Mouse (Mus musculus) heart, embryonic 15.5 days (tissue): Measurements from ENCODE around the gene Eif2b3. TPM values are rescaled to one million over a fixed set of nuclear protein-coding genes. Genes with fewer than 3 reads are reported as not detected.

ENCODE experiments used
- ATAC-seq: fragments of 200-750 bp; cut with Nextera tagmentation; replicated peaks from 2 replicates; pipeline ENCODE4 v1.8.0; 2017; ENCODE audit warnings: low read depth, moderate TSS enrichment; ENCODE audit not compliant: insufficient number of reproducible peaks, insufficient read depth, low FRiP score
- H3K27ac ChIP-seq: fragments of 300-500 bp; sonication (generic); 2 replicates; pipeline ENCODE4 v1.5.1; 2015; ENCODE audit warnings: mild to moderate bottlenecking, inconsistent platforms
- H3K27me3 ChIP-seq: fragments of 300-500 bp; sonication (generic); 2 replicates; pipeline ENCODE4 v1.6.1; 2015; ENCODE audit warnings: inconsistent platforms
- H3K36me3 ChIP-seq: fragments of 300-500 bp; sonication (generic); 2 replicates; pipeline ENCODE4 v1.6.1; 2015; ENCODE audit warnings: mild to moderate bottlenecking, inconsistent platforms
- H3K4me1 ChIP-seq: fragments of 300-500 bp; sonication (generic); replicated peaks from 2 replicates; pipeline ENCODE4 v1.6.1; 2015; ENCODE audit warnings: inconsistent platforms
- H3K4me2 ChIP-seq: fragments of 300-500 bp; sonication (generic); 2 replicates; pipeline ENCODE4 v1.6.1; 2015; ENCODE audit warnings: inconsistent platforms, mild to moderate bottlenecking, moderate library complexity
- H3K4me3 ChIP-seq: fragments of 300-500 bp; sonication (generic); 2 replicates; pipeline ENCODE4 v1.5.1; 2015; ENCODE audit warnings: mild to moderate bottlenecking, inconsistent platforms
- H3K9ac ChIP-seq: fragments of 300-500 bp; sonication (generic); 2 replicates; pipeline ENCODE4 v1.6.1; 2015; ENCODE audit warnings: mild to moderate bottlenecking, inconsistent platforms
- H3K9me3 ChIP-seq: fragments of 300-500 bp; sonication (generic); replicated peaks from 2 replicates; pipeline ENCODE4 v1.6.1; 2016; ENCODE audit warnings: inconsistent platforms
- WGBS: fragments of 180-500 bp; shearing (Covaris S2); methylation state at CpG from one replicate; pipeline ENCODE4 v1.1.7; 2015; ENCODE audit warnings: mixed read lengths; 5-methylcytosine and 5-hydroxymethylcytosine counted together
- polyA plus RNA-seq: library from polyadenylated mRNA; unstranded; fragments of >200 nt; fragmentation: Nextera tagmentation; extraction: Ambion mirVana; gene quantifications from 2 replicates; pipeline ENCODE4 v1.2.1, GENCODE M21; 2015

Gene Eif2b3
- polyA plus RNA-seq, 1 experiment from 2014 or later = 19.8 TPM

- peaks cover 13% of the 10 kb centered on the region for H3K4me1 ChIP-seq
- H3K4me3 ChIP-seq = no peak overlapping the region
- WGBS = 91% methylated on average over 17 of the region's 17 CpGs
- H3K4me2 ChIP-seq = no peak overlapping the region
- 0 out of 2 replicates have a peak, but pooled peaks cover 6% of the 10 kb centered on the region for H3K27me3 ChIP-seq
- peaks cover 23% of the 10 kb centered on the region for H3K36me3 ChIP-seq
- ATAC-seq = no peak
- H3K9me3 ChIP-seq = no peaks in the 10 kb centered on the region
- no peak overlapping the region for H3K9ac ChIP-seq
- no peak overlapping the region for H3K27ac ChIP-seq
Observed at GRCm38 (mm10) chr4:116999513-117000154, 19.6 kb upstream of the Eif2b3 start.

GRCm38 (mm10) chr4:117001957-117002356, 17.2 kb upstream of the Eif2b3 start:
- Histone ChIP-seq H3K4me1 (no peaks in the 10 kb centered on the region), H3K9ac (no peak overlapping the region), H3K27me3 (0 out of 2 replicates have a peak, but pooled peaks cover 6% of the 10 kb centered on the region), H3K9me3 (no peaks in the 10 kb centered on the region), H3K4me3 (no peak overlapping the region), H3K36me3 (peaks cover 23% of the 10 kb centered on the region), H3K27ac (no peak overlapping the region), H3K4me2 (no peak overlapping the region)
- no peak for ATAC-seq
- 84% methylated on average over 16 of the region's 16 CpGs for WGBS

GRCm38 (mm10) chr4:117002543-117003521, 16.4 kb upstream of the Eif2b3 start:
- 56% methylated on average over 38 of the region's 38 CpGs for WGBS
- Histone ChIP-seq H3K9ac (no peak overlapping the region; the same call in 1 of the 2 replicates), H3K9me3 (no peaks in the 10 kb centered on the region), H3K27ac (no peak overlapping the region), H3K4me1 (no peaks in the 10 kb centered on the region), H3K4me3 (no peak overlapping the region), H3K4me2 (no peak overlapping the region), H3K36me3 (peaks cover 23% of the 10 kb centered on the region), H3K27me3 (0 out of 2 replicates have a peak, but pooled peaks cover 6% of the 10 kb centered on the region)
- ATAC-seq = no peak; the same call in 1 of the 2 replicates

GRCm38 (mm10) chr4:117004649-117005048, 14.6 kb upstream of the Eif2b3 start:
- Histone ChIP-seq H3K4me2 (no peak overlapping the region), H3K4me3 (no peak overlapping the region), H3K9me3 (no peaks in the 10 kb centered on the region), H3K36me3 (peaks cover 17% of the 10 kb centered on the region; the same call in 1 of the 2 replicates), H3K27ac (no peak overlapping the region), H3K27me3 (0 out of 2 replicates have a peak, but pooled peaks cover 6% of the 10 kb centered on the region), H3K9ac (no peak overlapping the region), H3K4me1 (no peaks in the 10 kb centered on the region)
- no peak for ATAC-seq
- WGBS = 76% methylated on average over 4 of the region's 4 CpGs

- ATAC-seq = no peak
- no peak overlapping the region for H3K9ac ChIP-seq
- no peak overlapping the region for H3K27ac ChIP-seq
- peaks cover 10% of the 10 kb centered on the region; the same call in 1 of the 2 replicates for H3K36me3 ChIP-seq
- no peaks in the 10 kb centered on the region for H3K4me1 ChIP-seq
- H3K27me3 ChIP-seq = 0 out of 2 replicates have a peak, but pooled peaks cover 6% of the 10 kb centered on the region
- no peaks in the 10 kb centered on the region for H3K9me3 ChIP-seq
- no peak overlapping the region for H3K4me2 ChIP-seq
- WGBS = 65% methylated on average over 7 of the region's 7 CpGs
- H3K4me3 ChIP-seq = no peak overlapping the region
Observed at GRCm38 (mm10) chr4:117005611-117006400, 13.4 kb upstream of the Eif2b3 start.

DNA sequence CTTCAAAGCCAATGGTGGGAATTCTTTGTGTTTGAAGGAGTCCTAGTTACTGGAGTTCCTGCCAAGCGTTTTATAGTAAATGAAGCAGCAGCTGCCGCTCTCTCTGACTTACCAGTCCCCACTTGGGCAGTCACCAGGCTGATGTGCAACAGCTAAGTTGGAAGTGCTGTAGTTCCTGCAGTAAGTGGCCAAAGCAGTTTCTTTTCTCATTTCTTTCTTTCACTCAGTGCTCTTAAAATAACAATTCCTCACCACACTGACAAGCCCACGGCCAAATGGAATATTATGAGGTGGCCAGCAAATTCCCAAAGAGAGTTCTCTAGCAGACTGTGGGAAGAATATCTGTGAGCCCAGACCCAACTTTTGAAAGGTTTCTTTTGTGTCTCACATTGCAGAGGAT, 12.1 kb upstream of the Eif2b3 start:
- Histone ChIP-seq H3K9ac (no peak overlapping the region), H3K9me3 (no peaks in the 10 kb centered on the region), H3K4me3 (no peak overlapping the region), H3K27ac (no peak overlapping the region), H3K4me2 (no peak overlapping the region), H3K4me1 (no peaks in the 10 kb centered on the region), H3K36me3 (peaks cover 9% of the 10 kb centered on the region; the same call in 1 of the 2 replicates), H3K27me3 (0 out of 2 replicates have a peak, but pooled peaks cover 4% of the 10 kb centered on the region)
- no peak for ATAC-seq
- whole genome bisulfite sequencing = 57% methylated on average over 3 of the region's 3 CpGs

DNA sequence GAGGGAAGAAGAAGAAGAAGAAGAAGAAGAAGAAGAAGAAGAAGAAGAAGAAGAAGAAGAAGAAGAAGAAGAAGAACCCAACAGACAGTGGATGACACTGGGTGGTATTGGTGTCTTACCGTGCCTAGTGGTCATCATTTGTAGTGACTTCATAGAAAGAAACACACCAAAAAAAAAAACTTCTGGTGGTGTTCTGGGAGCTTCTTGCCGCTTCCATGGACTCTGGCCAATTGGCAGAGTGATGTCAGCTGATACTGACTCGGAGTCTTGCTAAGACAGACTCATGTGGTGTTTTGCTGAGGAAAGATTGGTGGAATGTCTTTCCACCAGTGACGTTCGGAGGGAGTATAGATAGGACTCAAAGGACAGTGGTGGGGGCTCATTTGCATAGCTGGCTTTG, 9.0 kb upstream of the Eif2b3 start:
- Histone ChIP-seq H3K9me3 (no peaks in the 10 kb centered on the region), H3K27ac (no peak overlapping the region), H3K4me1 (no peaks in the 10 kb centered on the region), H3K36me3 (no peaks in the 10 kb centered on the region), H3K9ac (no peak overlapping the region), H3K4me3 (no peak overlapping the region), H3K27me3 (no peaks in the 10 kb centered on the region), H3K4me2 (no peak overlapping the region)
- 61% methylated on average over 5 of the region's 5 CpGs for WGBS
- ATAC-seq = no peak

DNA sequence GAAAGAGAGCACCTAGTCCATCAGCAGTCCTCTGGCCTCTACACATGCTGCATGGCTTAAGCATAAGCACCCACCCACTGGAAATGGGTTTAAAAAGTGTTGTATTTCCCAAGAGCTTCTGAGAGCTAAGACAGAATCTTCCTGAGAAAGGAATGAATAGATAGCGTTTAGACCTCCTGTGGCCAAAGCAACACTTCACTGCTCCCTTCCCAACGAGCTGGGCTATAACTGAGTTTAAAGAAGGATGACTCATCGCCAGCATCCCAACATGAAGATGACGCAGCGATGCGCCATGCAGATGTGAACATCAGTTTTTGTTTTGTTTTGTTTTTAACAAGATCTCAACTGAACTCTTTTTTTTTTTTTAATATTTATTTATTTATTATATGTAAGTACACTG, 5.6 kb upstream of the Eif2b3 start:
- no peak for ATAC-seq
- Histone ChIP-seq H3K36me3 (no peaks in the 10 kb centered on the region), H3K27me3 (no peaks in the 10 kb centered on the region), H3K4me2 (no peak overlapping the region), H3K27ac (no peak overlapping the region), H3K9me3 (no peaks in the 10 kb centered on the region), H3K4me1 (no peaks in the 10 kb centered on the region), H3K9ac (no peak overlapping the region), H3K4me3 (no peak overlapping the region)
- WGBS = 83% methylated on average over 6 of the region's 6 CpGs

DNA sequence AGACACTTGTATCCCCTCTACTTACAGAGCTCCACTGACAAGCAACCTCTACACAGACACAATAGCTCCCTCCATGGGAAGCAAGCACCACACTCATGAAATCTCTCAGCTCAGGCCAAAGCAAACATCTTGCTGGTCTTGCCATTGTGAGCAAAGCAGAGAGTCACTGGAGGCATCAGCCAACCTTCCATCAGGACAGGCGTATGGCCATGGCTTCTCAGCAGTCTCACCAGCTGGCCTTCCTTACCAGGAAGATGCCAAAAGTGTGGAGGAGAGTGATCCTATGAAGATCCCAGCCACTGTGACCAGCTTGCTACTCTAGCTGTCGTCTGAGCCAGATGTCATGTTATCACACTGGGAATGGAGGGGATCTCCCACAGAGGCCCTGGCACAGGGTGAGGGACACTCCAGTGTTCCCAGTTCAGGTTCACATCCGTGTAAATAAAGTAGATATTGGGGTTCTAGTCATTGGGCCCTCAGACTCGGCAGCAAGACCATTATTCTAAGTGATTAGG, 4.2 kb upstream of the Eif2b3 start:
- H3K27me3 ChIP-seq = no peaks in the 10 kb centered on the region
- H3K4me2 ChIP-seq = no peak overlapping the region
- H3K4me3 ChIP-seq = no peak overlapping the region
- ATAC-seq = no peak
- no peak overlapping the region for H3K9ac ChIP-seq
- H3K36me3 ChIP-seq = no peaks in the 10 kb centered on the region
- 51% methylated on average over 4 of the region's 4 CpGs for WGBS
- no peaks in the 10 kb centered on the region for H3K9me3 ChIP-seq
- H3K4me1 ChIP-seq = peaks cover 3% of the 10 kb centered on the region
- H3K27ac ChIP-seq = no peak overlapping the region

DNA sequence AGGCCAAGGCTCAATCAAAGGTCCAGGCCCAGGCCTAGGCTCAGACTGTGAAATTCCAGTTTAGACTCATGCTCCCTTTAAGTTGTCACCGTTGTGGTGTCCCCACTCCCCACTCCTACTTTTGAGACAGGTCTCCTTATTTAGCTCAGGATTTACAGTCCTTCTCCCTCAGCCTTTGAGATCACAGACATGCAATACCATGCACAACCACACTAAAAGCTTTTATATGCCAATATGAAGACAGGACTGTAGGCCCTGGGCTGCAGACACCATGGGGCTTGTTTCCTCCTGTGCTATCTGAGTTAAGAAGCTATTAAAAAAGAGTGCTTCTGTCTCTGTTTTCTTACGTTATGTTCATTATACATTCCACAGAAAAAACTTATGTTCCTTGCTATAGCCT, 1.5 kb upstream of the Eif2b3 start:
- Histone ChIP-seq H3K9me3 (no peaks in the 10 kb centered on the region), H3K27me3 (no peaks in the 10 kb centered on the region), H3K4me3 (no peak overlapping the region), H3K4me1 (peaks cover 9% of the 10 kb centered on the region), H3K9ac (no peak overlapping the region), H3K27ac (no peak overlapping the region), H3K36me3 (peaks cover 5% of the 10 kb centered on the region; the same call in 1 of the 2 replicates), H3K4me2 (no peak overlapping the region)
- no peak for ATAC-seq
- 84% methylated on average over 2 of the region's 2 CpGs for WGBS
